Comparison of ENCODE assay signal across 21 mouse cellular contexts in the genomic region with DNA sequence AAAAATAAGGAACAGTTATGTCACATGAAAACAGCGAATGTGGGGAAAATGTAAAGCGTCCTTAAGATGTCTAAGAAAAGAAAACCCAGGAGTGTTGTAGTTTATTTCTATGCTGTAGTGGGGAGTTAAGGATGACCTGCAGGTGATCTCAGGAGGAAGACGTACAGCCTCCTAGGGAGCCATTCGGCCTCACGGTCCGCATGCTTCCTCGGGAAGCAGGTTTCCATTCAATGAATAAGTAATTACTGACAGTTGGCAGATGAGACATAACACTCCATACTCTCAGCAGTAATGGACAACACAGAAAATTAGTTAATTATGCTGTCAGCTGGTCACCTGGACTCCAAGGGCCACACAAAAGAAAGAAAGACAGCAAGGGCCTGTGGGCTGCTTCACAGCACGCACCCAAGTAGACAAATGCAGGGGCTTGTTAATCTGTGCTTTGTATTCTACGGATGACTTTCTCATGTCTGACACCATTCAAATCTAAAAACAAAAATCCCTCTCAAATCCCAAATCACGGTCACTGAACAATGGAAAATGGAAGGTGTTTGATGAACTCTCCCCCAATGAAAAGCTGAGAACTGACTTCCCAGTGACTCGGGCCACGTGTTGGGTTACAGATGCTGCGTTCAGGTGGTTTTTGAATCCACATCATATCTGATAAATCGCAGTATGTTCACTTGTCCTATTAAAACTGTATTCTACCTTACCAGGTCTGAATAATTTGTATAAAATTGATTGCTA.
DNase-seq lines count a peak whose midpoint lies in the region; ATAC-seq lines count a peak whose summit lies in the region.
"Had no signal": no experiment of that assay in that cellular context is flagged by ENCODE, and none has a peak within 500 bp of the region (broad histone marks: within the 10 kb centered on the region; RNA-seq: fewer than 3 reads in every experiment).

No protein-coding gene starts in this region.

- H3K27ac ChIP-seq in midbrain, embryonic 12.5 days (replicated peaks): no peak overlapping the region
- no peak overlapping the region for H3K27ac ChIP-seq in midbrain, embryonic 10.5 days (replicated peaks)
- H3K27ac ChIP-seq in hindbrain, embryonic 13.5 days: peak overlapping the region; percentile 72
- peak overlapping the region; percentile 47; the same call in 1 of the 2 replicates for H3K27ac ChIP-seq in midbrain, embryonic 16.5 days (ENCODE audit: low read length)
- H3K27ac ChIP-seq in limb, embryonic 10.5 days: no peak overlapping the region
- H3K27ac ChIP-seq: embryonic facial prominence, embryonic 15.5 days; heart, adult 2 months; heart, embryonic 15.5 days; intestine, embryonic 15.5 days; kidney, embryonic 15.5 days; limb, embryonic 13.5 days; liver, embryonic 13.5 days had no signal

- H3K4me1 ChIP-seq in midbrain, embryonic 12.5 days: peaks cover 19% of the 10 kb centered on the region
- H3K4me1 ChIP-seq in midbrain, embryonic 10.5 days: peaks cover 19% of the 10 kb centered on the region
- peaks cover 23% of the 10 kb centered on the region for H3K4me1 ChIP-seq in hindbrain, embryonic 13.5 days (replicated peaks)
- peaks cover 20% of the 10 kb centered on the region for H3K4me1 ChIP-seq in midbrain, embryonic 16.5 days (ENCODE audit: control insufficient read depth, insufficient read depth, low read length)
- H3K4me1 ChIP-seq in limb, embryonic 10.5 days: no peaks in the 10 kb centered on the region
- H3K4me1 ChIP-seq: embryonic facial prominence, embryonic 15.5 days; heart, embryonic 15.5 days; intestine, embryonic 15.5 days; kidney, embryonic 15.5 days; limb, embryonic 13.5 days; liver, embryonic 13.5 days had no signal

- 36% methylated on average over 14 of the region's 14 CpGs for WGBS in midbrain, embryonic 12.5 days
- 57% methylated on average over 14 of the region's 14 CpGs for WGBS in midbrain, embryonic 10.5 days
- WGBS in hindbrain, embryonic 13.5 days: 46% methylated on average over 14 of the region's 14 CpGs
- 31% methylated on average over 14 of the region's 14 CpGs for WGBS in midbrain, embryonic 16.5 days
- 89% methylated on average over 14 of the region's 14 CpGs for WGBS in limb, embryonic 10.5 days

- H3K9me3 ChIP-seq in midbrain, embryonic 12.5 days: no peaks in the 10 kb centered on the region
- H3K9me3 ChIP-seq in midbrain, embryonic 10.5 days (replicated peaks): no peaks in the 10 kb centered on the region
- H3K9me3 ChIP-seq in hindbrain, embryonic 13.5 days: no peaks in the 10 kb centered on the region
- no peaks in the 10 kb centered on the region for H3K9me3 ChIP-seq in midbrain, embryonic 16.5 days (replicated peaks; ENCODE audit: control insufficient read depth, low read length, poor library complexity, severe bottlenecking)
- H3K9me3 ChIP-seq in limb, embryonic 10.5 days (replicated peaks): no peaks in the 10 kb centered on the region
- H3K9me3 ChIP-seq: embryonic facial prominence, embryonic 15.5 days; heart, embryonic 15.5 days; intestine, embryonic 15.5 days; kidney, embryonic 15.5 days; limb, embryonic 13.5 days; liver, embryonic 13.5 days had no signal

- DNase-seq in midbrain, embryonic 10.5 days (ENCODE audit: low spot score): no peak
- no peak for DNase-seq in limb, embryonic 10.5 days (ENCODE audit: low spot score)
- DNase-seq in layer of hippocampus, postnatal 36 days: no peak
- DNase-seq: cerebellum, adult 2 months; cerebellum, postnatal 36 days; heart, adult 2 months; heart, postnatal 4 days; kidney, postnatal 4 days; liver, embryonic 13.5 days; lung, embryonic 14.5 days; lung, postnatal 4 days; right cerebral cortex, postnatal 4 days had no signal

- H3K4me3 ChIP-seq in midbrain, embryonic 12.5 days: no peak overlapping the region
- H3K4me3 ChIP-seq in midbrain, embryonic 10.5 days: no peak overlapping the region
- no peak overlapping the region for H3K4me3 ChIP-seq in hindbrain, embryonic 13.5 days
- H3K4me3 ChIP-seq in midbrain, embryonic 16.5 days (ENCODE audit: low read depth, low read length): no peak overlapping the region
- H3K4me3 ChIP-seq in limb, embryonic 10.5 days: no peak overlapping the region
- H3K4me3 ChIP-seq: embryonic facial prominence, embryonic 15.5 days; heart, adult 2 months; heart, embryonic 15.5 days; intestine, embryonic 15.5 days; kidney, embryonic 15.5 days; limb, embryonic 13.5 days; liver, embryonic 13.5 days had no signal

- no peaks in the 10 kb centered on the region for H3K27me3 ChIP-seq in midbrain, embryonic 12.5 days
- H3K27me3 ChIP-seq in midbrain, embryonic 10.5 days (ENCODE audit: low read depth, poor library complexity, severe bottlenecking): no peaks in the 10 kb centered on the region
- H3K27me3 ChIP-seq in hindbrain, embryonic 13.5 days: no peaks in the 10 kb centered on the region
- H3K27me3 ChIP-seq in midbrain, embryonic 16.5 days (ENCODE audit: control insufficient read depth, insufficient read depth, low read depth, low read length): no peaks in the 10 kb centered on the region
- H3K27me3 ChIP-seq in limb, embryonic 10.5 days (ENCODE audit: low read depth, poor library complexity, severe bottlenecking): no peaks in the 10 kb centered on the region
- H3K27me3 ChIP-seq: embryonic facial prominence, embryonic 15.5 days; heart, embryonic 15.5 days; intestine, embryonic 15.5 days; kidney, embryonic 15.5 days; limb, embryonic 13.5 days; liver, embryonic 13.5 days had no signal

- H3K36me3 ChIP-seq in midbrain, embryonic 12.5 days: no peaks in the 10 kb centered on the region
- H3K36me3 ChIP-seq in midbrain, embryonic 10.5 days: no peaks in the 10 kb centered on the region
- no peaks in the 10 kb centered on the region for H3K36me3 ChIP-seq in hindbrain, embryonic 13.5 days
- no peaks in the 10 kb centered on the region for H3K36me3 ChIP-seq in midbrain, embryonic 16.5 days (ENCODE audit: control insufficient read depth, insufficient read depth, low read length)
- no peaks in the 10 kb centered on the region for H3K36me3 ChIP-seq in limb, embryonic 10.5 days
- H3K36me3 ChIP-seq: embryonic facial prominence, embryonic 15.5 days; heart, embryonic 15.5 days; intestine, embryonic 15.5 days; kidney, embryonic 15.5 days; liver, embryonic 13.5 days had no signal

- ATAC-seq in midbrain, embryonic 12.5 days (ENCODE audit: low FRiP score, low read depth): peak; percentile 52; the same call in 1 of the 2 replicates
- peak; percentile 32; the same call in 1 of the 2 replicates for ATAC-seq in hindbrain, embryonic 13.5 days (ENCODE audit: low FRiP score)
- ATAC-seq in midbrain, embryonic 16.5 days: peak; percentile 36; the same call in 1 of the 2 replicates
- ATAC-seq in megakaryocyte progenitor cell, adult 5-6 weeks (replicated peaks; ENCODE audit: poor library complexity): no peak
- ATAC-seq: intestine, embryonic 15.5 days had no signal

- no peak overlapping the region for H3K9ac ChIP-seq in midbrain, embryonic 12.5 days (replicated peaks)
- no peak overlapping the region for H3K9ac ChIP-seq in hindbrain, embryonic 13.5 days
- H3K9ac ChIP-seq in midbrain, embryonic 16.5 days (ENCODE audit: low read depth, low read length): no peak overlapping the region
- H3K9ac ChIP-seq: embryonic facial prominence, embryonic 15.5 days; heart, embryonic 15.5 days; intestine, embryonic 15.5 days; kidney, embryonic 15.5 days; limb, embryonic 13.5 days; liver, embryonic 13.5 days; lung, embryonic 14.5 days had no signal

- no peak overlapping the region for H3K4me2 ChIP-seq in midbrain, embryonic 12.5 days (replicated peaks)
- H3K4me2 ChIP-seq in hindbrain, embryonic 13.5 days: no peak overlapping the region
- H3K4me2 ChIP-seq in midbrain, embryonic 16.5 days (ENCODE audit: low read length): no peak overlapping the region
- H3K4me2 ChIP-seq: embryonic facial prominence, embryonic 15.5 days; heart, embryonic 15.5 days; intestine, embryonic 15.5 days; kidney, embryonic 15.5 days; limb, embryonic 13.5 days; liver, embryonic 13.5 days; lung, embryonic 14.5 days had no signal

Comparison
In these comparisons a context has a peak if more than half of its experiments do, and no peak if none do; other contexts are left out.
1. H3K27ac ChIP-seq: peak in hindbrain, embryonic 13.5 days (single experiment) and midbrain, embryonic 16.5 days (single experiment); none in midbrain, embryonic 12.5 days (single experiment), midbrain, embryonic 10.5 days (single experiment) and limb, embryonic 10.5 days (single experiment).